Mouse (Mus musculus) neural tube, embryonic 15.5 days (tissue): Measurements from ENCODE around the gene Prdx5. TPM values are rescaled to one million over a fixed set of nuclear protein-coding genes. Genes with fewer than 3 reads are reported as not detected.

Experiments
- ATAC-seq: fragments of 200-750 bp; cut with Nextera tagmentation; 2 replicates; pipeline ENCODE4 v1.8.0; 2017; ENCODE audit warnings: mild to moderate bottlenecking, moderate TSS enrichment, moderate library complexity; ENCODE audit not compliant: low FRiP score
- H3K27ac ChIP-seq: fragments of 300-500 bp; sonication (generic); replicated peaks from 2 replicates; pipeline ENCODE4 v1.5.1; 2015; ENCODE audit warnings: mild to moderate bottlenecking, inconsistent platforms
- H3K27me3 ChIP-seq: fragments of 300-500 bp; sonication (generic); replicated peaks from 2 replicates; pipeline ENCODE4 v1.6.1; 2015; ENCODE audit warnings: inconsistent platforms
- H3K36me3 ChIP-seq: fragments of 300-500 bp; sonication (generic); 2 replicates; pipeline ENCODE4 v1.6.1; 2015; ENCODE audit warnings: inconsistent platforms
- H3K4me1 ChIP-seq: fragments of 300-500 bp; sonication (generic); 2 replicates; pipeline ENCODE4 v1.6.1; 2015; ENCODE audit warnings: inconsistent platforms
- H3K4me2 ChIP-seq: fragments of 300-500 bp; sonication (generic); 2 replicates; pipeline ENCODE4 v1.6.1; 2015; ENCODE audit warnings: inconsistent platforms, mild to moderate bottlenecking, moderate library complexity
- H3K4me3 ChIP-seq: fragments of 300-500 bp; sonication (generic); replicated peaks from 2 replicates; pipeline ENCODE4 v1.5.1; 2015; ENCODE audit warnings: mild to moderate bottlenecking, inconsistent platforms
- H3K9ac ChIP-seq: fragments of 300-500 bp; sonication (generic); replicated peaks from 2 replicates; pipeline ENCODE4 v1.6.1; 2015; ENCODE audit warnings: mild to moderate bottlenecking, inconsistent platforms
- H3K9me3 ChIP-seq: fragments of 300-500 bp; sonication (generic); replicated peaks from 2 replicates; pipeline ENCODE4 v1.6.1; 2016; ENCODE audit warnings: inconsistent platforms
- WGBS: fragments of 180-500 bp; shearing (Covaris S2); methylation state at CpG from one replicate; pipeline ENCODE4 v1.1.7; 2015; ENCODE audit warnings: mixed read lengths; 5-methylcytosine and 5-hydroxymethylcytosine counted together
- polyA plus RNA-seq: library from polyadenylated mRNA; unstranded; fragments of >200 nt; fragmentation: Nextera tagmentation; extraction: Ambion mirVana; gene quantifications from 2 replicates; pipeline ENCODE4 v1.2.1, GENCODE M21; 2015

Prdx5 gene
- polyA plus RNA-seq, 1 experiment from 2014 or later = 417 TPM

DNA sequence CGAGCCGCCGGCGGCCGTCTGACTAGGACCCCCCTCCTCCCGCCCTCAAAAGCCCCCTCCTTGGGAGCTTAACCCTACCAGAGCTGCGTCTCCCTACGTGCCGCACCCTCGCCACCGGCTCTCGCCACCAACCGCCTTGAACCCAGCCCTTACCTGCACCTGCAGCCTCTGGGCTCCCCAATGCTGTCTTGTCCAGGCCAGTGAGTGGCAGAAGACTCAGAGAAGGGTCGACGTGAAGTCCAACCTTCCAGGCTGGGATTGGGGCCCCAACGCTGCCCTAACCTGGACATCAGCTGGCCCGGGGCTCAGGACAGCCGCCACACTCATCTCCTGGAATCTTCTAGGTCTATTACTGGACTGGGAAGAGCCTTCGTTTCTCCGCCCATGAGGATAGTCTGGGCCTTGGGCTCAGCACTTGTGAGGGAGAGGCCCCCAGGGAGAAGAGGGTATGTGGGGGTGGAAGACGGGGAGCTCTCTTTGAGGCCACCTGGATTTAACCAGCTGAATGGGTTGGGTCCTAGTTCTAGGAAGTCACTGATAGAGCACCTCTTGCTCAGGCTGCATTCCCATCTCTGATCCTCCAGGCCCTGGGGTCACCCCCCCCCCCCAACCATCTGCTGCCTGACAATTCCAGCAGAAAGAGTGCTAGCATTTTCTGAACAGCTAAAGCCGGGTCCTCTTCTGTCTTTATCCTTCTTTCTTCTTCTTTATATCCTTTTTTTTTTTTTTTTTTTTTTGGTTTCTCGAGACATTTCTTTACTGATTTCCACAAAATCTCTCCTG lies 24.5 kb upstream of the Prdx5 start, which contains the start of gene Kcnk4:
TSS of gene Kcnk4 (minus strand) at position 321 of the 783 bp plus-strand sequence.
- peak within 1 kb of the TSS; percentile 76 for H3K4me2 ChIP-seq
- peak within 1 kb of the TSS; percentile 47 for H3K4me3 ChIP-seq
- 15% methylated on average over 17 of the region's 23 CpGs for WGBS
- peak within 1 kb of the TSS; percentile 50 for H3K9ac ChIP-seq
- peaks cover 37% of the 10 kb centered on the region for H3K4me1 ChIP-seq
- H3K36me3 ChIP-seq = 0 out of 2 replicates have a peak, but pooled peaks cover 6% of the 10 kb centered on the region
- H3K27ac ChIP-seq = peak within 1 kb of the TSS; percentile 42; the same call in 1 of the 2 replicates
- peaks cover 66% of the 10 kb centered on the region for H3K27me3 ChIP-seq
- no peak for ATAC-seq
- no peaks in the 10 kb centered on the region for H3K9me3 ChIP-seq

DNA sequence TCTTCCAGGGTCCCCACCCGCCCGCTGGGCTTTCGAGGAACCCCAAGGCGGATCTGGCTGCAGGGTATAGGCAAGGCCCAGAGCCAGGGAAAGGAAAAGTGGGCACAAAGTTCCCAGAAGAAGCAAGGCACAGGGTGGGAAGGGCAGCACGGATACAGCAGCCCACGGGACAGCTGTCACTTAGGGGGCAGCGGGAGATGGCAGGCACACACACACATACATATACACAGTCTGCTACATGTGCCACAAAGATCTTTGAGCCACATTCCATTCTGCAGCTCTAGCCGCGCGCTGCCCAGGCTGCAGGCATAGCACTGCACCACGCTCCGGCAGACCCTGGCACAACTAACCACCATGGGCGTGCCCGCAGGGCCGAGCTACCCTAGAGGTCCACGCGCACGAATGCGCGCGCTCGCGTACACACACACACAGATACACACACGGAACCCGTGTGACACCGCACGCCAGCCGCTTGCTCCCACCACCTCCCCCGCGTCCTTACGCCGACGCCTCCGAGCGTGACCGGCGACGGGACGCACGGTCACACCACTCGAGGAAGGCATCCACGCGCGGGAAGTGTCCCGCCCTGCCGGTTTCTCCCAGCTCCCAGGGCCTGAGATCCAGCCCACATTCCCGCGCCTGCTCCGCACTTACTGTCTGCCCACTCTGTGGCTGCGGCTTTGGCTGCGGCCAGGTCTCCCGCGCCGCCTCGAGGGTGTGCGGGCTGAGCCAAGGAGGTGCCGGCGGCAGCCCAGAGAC lies 23.7 kb upstream of the Prdx5 start:
- peak overlapping the region; percentile 47 for H3K4me3 ChIP-seq
- no peaks in the 10 kb centered on the region for H3K9me3 ChIP-seq
- ATAC-seq = peak; percentile 79
- 0 out of 2 replicates have a peak, but pooled peaks cover 6% of the 10 kb centered on the region for H3K36me3 ChIP-seq
- peak overlapping the region; percentile 50 for H3K9ac ChIP-seq
- H3K4me2 ChIP-seq = peak overlapping the region; percentile 76
- WGBS = 4% methylated on average over 53 of the region's 58 CpGs
- H3K4me1 ChIP-seq = peaks cover 29% of the 10 kb centered on the region
- peak overlapping the region; percentile 42; the same call in 1 of the 2 replicates for H3K27ac ChIP-seq
- peaks cover 74% of the 10 kb centered on the region for H3K27me3 ChIP-seq

DNA sequence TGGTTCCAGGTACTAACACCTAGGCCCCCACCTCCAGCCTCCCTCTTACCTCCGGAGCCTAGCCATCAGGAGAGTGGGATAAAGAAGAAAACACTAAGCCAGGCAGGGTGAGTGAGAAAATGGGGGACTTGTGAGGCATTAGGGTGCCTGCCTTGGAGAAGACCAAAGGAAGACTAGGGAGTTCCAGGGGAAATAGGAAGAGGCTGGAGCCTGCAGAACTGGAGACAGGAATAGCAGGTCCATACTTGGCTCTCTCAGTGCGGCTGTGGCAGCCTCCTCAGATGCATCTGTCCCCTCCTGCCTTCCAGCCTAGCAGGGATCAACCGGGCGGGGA lies 23.2 kb upstream of the Prdx5 start:
- Histone ChIP-seq H3K36me3 (0 out of 2 replicates have a peak, but pooled peaks cover 4% of the 10 kb centered on the region), H3K9me3 (no peaks in the 10 kb centered on the region), H3K4me1 (peaks cover 24% of the 10 kb centered on the region), H3K9ac (0 out of 2 replicates have a peak overlapping the region, but pooled peaks have one; percentile 50), H3K4me3 (peak overlapping the region; percentile 47), H3K4me2 (peak overlapping the region; percentile 76), H3K27ac (0 out of 2 replicates have a peak overlapping the region, but pooled peaks have one; percentile 2), H3K27me3 (peaks cover 79% of the 10 kb centered on the region)
- ATAC-seq = no peak
- WGBS = 29% methylated on average over 4 of the region's 4 CpGs

- Histone ChIP-seq H3K4me3 (no peak overlapping the region), H3K9me3 (no peaks in the 10 kb centered on the region), H3K4me2 (no peak overlapping the region), H3K27ac (no peak overlapping the region), H3K4me1 (peaks cover 18% of the 10 kb centered on the region), H3K36me3 (no peaks in the 10 kb centered on the region), H3K27me3 (peaks cover 83% of the 10 kb centered on the region), H3K9ac (no peak overlapping the region)
- WGBS = 35% methylated on average over 1 of the region's 1 CpGs
- no peak for ATAC-seq
These were observed 22.1 kb upstream of the Prdx5 start for GRCm38 (mm10) chr19:6932018-6932417.

DNA sequence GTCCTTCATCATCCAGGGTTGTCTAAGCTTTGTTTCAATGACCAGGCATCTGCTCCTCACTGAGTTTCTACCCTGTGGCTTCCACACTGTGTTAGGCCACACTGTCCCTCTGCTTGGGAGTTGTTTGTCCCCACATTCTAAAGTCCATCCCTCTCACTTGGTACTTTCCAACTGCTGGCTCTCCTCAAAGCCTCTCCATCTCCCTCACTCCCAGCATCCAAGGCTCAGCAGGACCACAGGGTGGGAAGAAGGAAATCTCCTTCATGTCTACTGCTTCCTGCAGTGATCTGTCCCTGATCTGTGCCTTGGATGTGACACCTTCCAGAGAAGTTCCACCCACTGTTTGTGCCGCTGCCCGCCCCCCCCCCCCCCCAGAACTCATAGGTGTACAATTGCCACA lies 21.1 kb upstream of the Prdx5 start:
- peaks cover 21% of the 10 kb centered on the region for H3K4me1 ChIP-seq
- no peaks in the 10 kb centered on the region for H3K9me3 ChIP-seq
- H3K4me3 ChIP-seq = no peak overlapping the region
- peaks cover 86% of the 10 kb centered on the region for H3K27me3 ChIP-seq
- WGBS = 0% methylated on average over 2 of the region's 2 CpGs
- no peaks in the 10 kb centered on the region for H3K36me3 ChIP-seq
- H3K27ac ChIP-seq = no peak overlapping the region
- no peak for ATAC-seq
- H3K9ac ChIP-seq = no peak overlapping the region
- H3K4me2 ChIP-seq = no peak overlapping the region

DNA sequence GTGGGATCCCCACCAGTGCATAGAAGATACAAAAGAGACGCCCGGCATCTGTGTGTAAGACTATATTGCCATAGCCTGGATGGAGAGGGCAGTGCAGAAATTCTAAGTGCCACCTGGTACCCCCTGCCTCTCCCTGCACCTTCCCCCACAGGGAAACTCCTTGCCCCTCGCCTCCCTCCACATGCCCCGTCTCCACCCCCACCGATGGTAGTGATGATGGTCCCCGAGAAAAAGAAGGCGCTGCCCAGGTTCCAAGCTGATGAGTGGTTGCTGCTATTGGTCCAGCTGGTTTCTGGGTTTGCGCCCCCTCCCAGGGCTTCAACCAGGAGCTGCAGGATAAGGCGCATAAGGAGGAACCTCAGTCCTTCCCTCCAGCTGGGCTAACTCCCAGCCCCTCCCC lies 18.2 kb upstream of the Prdx5 start:
- WGBS = 16% methylated on average over 7 of the region's 9 CpGs
- no peak overlapping the region for H3K4me3 ChIP-seq
- no peak overlapping the region for H3K4me2 ChIP-seq
- H3K9ac ChIP-seq = no peak overlapping the region
- no peak for ATAC-seq
- no peak overlapping the region for H3K27ac ChIP-seq
- H3K36me3 ChIP-seq = no peaks in the 10 kb centered on the region
- peaks cover 94% of the 10 kb centered on the region for H3K27me3 ChIP-seq
- H3K9me3 ChIP-seq = no peaks in the 10 kb centered on the region
- peaks cover 18% of the 10 kb centered on the region for H3K4me1 ChIP-seq

GRCm38 (mm10) chr19:6926559-6927255 lies 16.8 kb upstream of the Prdx5 start:
- H3K27ac ChIP-seq = no peak overlapping the region
- no peak overlapping the region for H3K9ac ChIP-seq
- peak overlapping the region; percentile 46 for H3K4me2 ChIP-seq
- ATAC-seq = no peak
- peaks cover 86% of the 10 kb centered on the region for H3K27me3 ChIP-seq
- no peaks in the 10 kb centered on the region for H3K36me3 ChIP-seq
- peaks cover 23% of the 10 kb centered on the region for H3K4me1 ChIP-seq
- no peaks in the 10 kb centered on the region for H3K9me3 ChIP-seq
- WGBS = 17% methylated on average over 26 of the region's 26 CpGs
- peak overlapping the region; percentile 22; the same call in 1 of the 2 replicates for H3K4me3 ChIP-seq

- 7% methylated on average over 38 of the region's 40 CpGs for WGBS
- Histone ChIP-seq H3K4me1 (peaks cover 27% of the 10 kb centered on the region), H3K27ac (no peak overlapping the region), H3K4me3 (peak overlapping the region; percentile 3; the same call in 1 of the 2 replicates), H3K4me2 (peak overlapping the region; percentile 43; the same call in 1 of the 2 replicates), H3K9me3 (no peaks in the 10 kb centered on the region), H3K36me3 (no peaks in the 10 kb centered on the region), H3K9ac (no peak overlapping the region), H3K27me3 (peaks cover 77% of the 10 kb centered on the region)
- ATAC-seq = no peak
These were observed 15.9 kb upstream of the Prdx5 start for GRCm38 (mm10) chr19:6925611-6926329.

DNA sequence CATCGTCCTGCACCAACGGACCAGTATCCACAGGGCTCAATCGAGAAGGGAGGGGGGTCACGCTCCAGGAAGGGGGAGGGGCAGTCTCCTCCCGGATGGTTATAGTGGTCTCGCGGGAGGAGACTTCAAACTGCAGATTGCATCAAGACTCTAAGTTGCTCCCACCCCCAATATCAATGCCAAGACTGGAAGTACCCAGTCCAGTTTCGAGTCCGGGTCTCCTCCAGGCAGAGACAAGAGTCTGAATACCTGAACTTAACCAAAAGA lies 15.3 kb upstream of the Prdx5 start, which contains the start of gene Catsperz:
TSS of gene Catsperz (minus strand) at position 74 of the 267 bp plus-strand sequence.
- Histone ChIP-seq H3K9ac (no peak within 1 kb of the TSS), H3K9me3 (no peaks in the 10 kb centered on the region), H3K27ac (no peak within 1 kb of the TSS), H3K36me3 (no peaks in the 10 kb centered on the region), H3K4me1 (peaks cover 33% of the 10 kb centered on the region), H3K27me3 (peaks cover 72% of the 10 kb centered on the region), H3K4me2 (peak within 1 kb of the TSS; percentile 43), H3K4me3 (peak within 1 kb of the TSS; percentile 19)
- 2% methylated on average over 9 of the region's 9 CpGs for WGBS
- no peak for ATAC-seq

DNA sequence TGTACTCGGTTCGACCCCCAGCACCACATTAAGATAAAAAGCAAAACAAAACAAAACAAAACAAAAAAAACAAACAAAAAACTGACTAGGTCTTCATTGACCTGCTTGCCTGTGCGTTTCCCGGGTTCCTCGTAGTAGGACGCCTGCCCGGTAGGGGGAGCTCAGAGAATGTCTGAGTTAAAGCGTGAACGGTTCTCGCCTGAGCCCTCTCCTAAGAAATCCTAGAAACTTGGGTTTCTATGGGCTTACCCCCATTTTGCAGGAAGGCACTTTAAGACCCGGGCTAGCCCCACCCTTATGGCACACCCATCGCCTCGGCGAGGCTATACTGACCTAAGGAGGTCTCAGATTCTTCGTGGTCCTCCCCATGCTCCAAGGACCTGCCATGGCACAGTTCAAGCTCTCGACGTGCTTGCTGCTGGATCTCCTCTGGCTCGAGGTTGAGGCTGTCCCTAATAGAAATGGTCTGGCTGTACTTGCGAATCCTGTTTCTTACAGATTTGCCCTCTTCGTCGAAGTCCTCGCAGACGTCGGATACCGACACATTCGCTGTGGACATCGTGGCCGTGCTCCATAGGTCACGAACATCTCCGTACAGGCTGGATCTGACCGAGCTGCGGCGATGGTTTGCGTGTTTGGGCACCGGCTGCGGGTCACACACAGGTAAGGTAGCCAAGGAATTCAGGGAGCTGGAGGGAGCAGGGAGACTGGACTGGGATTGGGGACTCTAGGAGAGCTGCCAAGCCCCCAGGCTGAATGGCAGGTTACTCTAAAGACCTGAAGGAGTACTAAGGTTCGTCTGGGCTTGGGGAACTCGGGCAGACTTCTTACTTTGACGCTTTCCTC lies 14.8 kb upstream of the Prdx5 start:
- Histone ChIP-seq H3K27ac (no peak overlapping the region), H3K4me2 (peak overlapping the region; percentile 43), H3K27me3 (peaks cover 69% of the 10 kb centered on the region), H3K9me3 (no peaks in the 10 kb centered on the region), H3K9ac (no peak overlapping the region), H3K4me3 (peak overlapping the region; percentile 19), H3K36me3 (no peaks in the 10 kb centered on the region), H3K4me1 (peaks cover 38% of the 10 kb centered on the region)
- WGBS = 4% methylated on average over 39 of the region's 39 CpGs
- ATAC-seq = no peak
